Mouse (Mus musculus): Measurements from ENCODE around the gene Gm14295.
"Not testable (repeated sequence)": the region's sequence is repeated elsewhere in the genome, so short reads cannot be mapped to it uniquely, and the experiment has no call there.

Gm14295 gene

DNA sequence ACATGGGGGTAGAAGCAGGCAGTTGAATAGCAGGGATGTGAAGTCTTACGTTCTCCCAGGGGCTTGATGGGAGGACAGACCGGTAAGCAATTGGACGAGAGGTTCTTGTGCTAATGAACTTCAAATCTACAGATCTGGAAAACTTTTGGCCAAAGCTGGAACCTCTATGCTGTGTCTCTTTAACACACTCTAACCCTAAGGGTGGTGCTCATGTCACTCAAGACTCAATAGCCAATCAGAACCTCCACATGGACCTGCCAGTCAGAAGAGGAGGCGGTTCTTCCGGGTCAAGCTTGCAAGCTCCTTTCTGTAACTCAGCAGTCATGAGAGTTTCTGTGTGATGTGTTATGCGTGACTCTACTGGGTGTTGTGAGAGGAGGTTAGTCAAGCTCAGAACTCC is at the start of gene Gm14295:
Gm14295 (plus strand) TSS at position 301 of the 400 bp plus-strand sequence.
- DNase-seq (ENCODE audit: low read depth, low spot score): not testable (repeated sequence)

DNA sequence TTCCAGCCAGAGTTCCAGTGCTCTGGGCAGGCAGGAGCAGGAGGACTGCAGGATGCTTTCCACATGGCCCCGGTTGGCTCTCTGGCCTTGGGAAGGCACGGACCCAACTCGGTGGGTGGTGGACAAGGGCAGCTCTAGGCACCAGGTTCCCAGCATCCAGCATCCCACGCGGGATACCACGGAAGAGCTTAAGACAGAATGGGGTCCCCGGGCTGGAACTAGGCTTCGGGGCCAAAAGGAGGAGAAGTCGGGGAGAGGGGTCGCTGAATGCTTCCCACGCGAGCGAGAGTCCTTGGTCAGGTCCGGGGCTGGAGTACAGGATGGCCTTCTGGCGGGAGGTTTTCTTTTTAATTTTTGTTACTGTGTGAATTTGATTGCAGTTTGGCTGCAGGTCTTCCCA is 373 bp downstream of the Gm14295 start:
- DNase-seq (ENCODE audit: low read depth, low spot score): not testable (repeated sequence)

DNA sequence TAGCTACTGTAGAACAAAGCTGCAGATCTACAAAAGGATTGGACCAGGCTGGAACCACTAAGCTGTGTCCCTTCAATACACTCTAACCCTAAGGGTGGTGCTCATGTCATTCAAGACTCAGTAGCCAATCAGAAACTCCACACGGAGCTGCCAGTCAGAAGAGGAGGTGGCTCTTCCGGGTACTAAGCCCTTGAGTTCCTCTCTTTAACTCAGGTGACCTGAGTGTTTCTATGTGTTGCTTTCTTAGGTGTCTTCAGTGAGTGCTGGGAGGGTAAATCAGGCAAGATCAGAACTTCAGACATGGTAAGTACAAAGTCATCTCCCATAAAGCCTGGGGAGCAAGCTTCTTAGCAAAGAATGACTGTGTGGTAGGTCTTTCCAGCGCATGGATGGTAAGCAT is 32.4 kb downstream of the Gm14295 start, which contains the start of gene Gm14408:
Gm14408 (plus strand) TSS at position 301 of the 400 bp plus-strand sequence.
- DNase-seq (ENCODE audit: low read depth, low spot score): not testable (repeated sequence)

All from retina, postnatal 7 days (tissue).